Mouse (Mus musculus): ENCODE measurements at regions not wholly inside any gene's neighbourhood (a gene's known extent, or its start where the extent isn't known, plus 50 kb on each side); places are given as distances from the start of the nearest gene placed in this dataset.
"Not testable (repeated sequence)": the region's sequence is repeated elsewhere in the genome, so short reads cannot be mapped to it uniquely, and the experiment has no call there.

GRCm38 (mm10) chr17:69563165-69563564 lies 124.0 kb downstream of the Akain1 start:
- DNase-seq (ENCODE audit: low spot score in 2 of 2), result peak; percentile 40 to 75

- DNase-seq (ENCODE audit: low spot score in 2 of 2), result not testable (repeated sequence)
These were observed 132.0 kb downstream of the Akain1 start for GRCm38 (mm10) chr17:69571070-69571669.

- DNase-seq (ENCODE audit: low spot score in 2 of 2), result no peak
These were observed 151.4 kb downstream of the Akain1 start for GRCm38 (mm10) chr17:69590553-69590952.

GRCm38 (mm10) chr17:69597773-69598295 lies 158.7 kb downstream of the Akain1 start:
- no peak for DNase-seq (ENCODE audit: low spot score in 2 of 2)

- DNase-seq (ENCODE audit: low spot score in 2 of 2), result no peak
These were observed 159.3 kb downstream of the Akain1 start for GRCm38 (mm10) chr17:69598461-69598860.

GRCm38 (mm10) chr17:69603596-69603995 lies 164.5 kb downstream of the Akain1 start:
- DNase-seq (ENCODE audit: low spot score in 2 of 2), result no peak

GRCm38 (mm10) chr17:69604698-69605097 lies 165.6 kb downstream of the Akain1 start:
- DNase-seq (ENCODE audit: low spot score in 2 of 2), result peak; percentile 41 to 69

- DNase-seq (ENCODE audit: low spot score in 2 of 2), result no peak
These were observed 166.3 kb downstream of the Akain1 start for GRCm38 (mm10) chr17:69605458-69605857.

- no peak for DNase-seq (ENCODE audit: low spot score in 2 of 2)
These were observed 192.3 kb downstream of the Akain1 start for GRCm38 (mm10) chr17:69631411-69631810.

- not testable (repeated sequence) for DNase-seq (ENCODE audit: low spot score in 2 of 2)
These were observed 211.4 kb downstream of the Akain1 start for GRCm38 (mm10) chr17:69650496-69650895.

GRCm38 (mm10) chr17:69654586-69654985 lies 215.5 kb downstream of the Akain1 start:
- DNase-seq (ENCODE audit: low spot score in 2 of 2), result no peak

GRCm38 (mm10) chr17:69672530-69672929 lies 233.4 kb downstream of the Akain1 start:
- peak in 1 of 2 experiments; percentile 64 for DNase-seq (ENCODE audit: low spot score in 2 of 2)

- DNase-seq (ENCODE audit: low spot score in 2 of 2), result peak in 1 of 2 experiments; percentile 71
These were observed 244.0 kb downstream of the Akain1 start for GRCm38 (mm10) chr17:69683091-69683490.

GRCm38 (mm10) chr17:69685625-69686257 lies 246.6 kb downstream of the Akain1 start:
- no peak for DNase-seq (ENCODE audit: low spot score in 2 of 2)

GRCm38 (mm10) chr17:69686383-69686782 lies 247.3 kb downstream of the Akain1 start:
- DNase-seq (ENCODE audit: low spot score in 2 of 2), result no peak

- peak in 1 of 2 experiments; percentile 71 for DNase-seq (ENCODE audit: low spot score in 2 of 2)
These were observed 256.2 kb downstream of the Akain1 start for GRCm38 (mm10) chr17:69695341-69695740.

- DNase-seq (ENCODE audit: low spot score in 2 of 2), result no peak
These were observed 241.5 kb upstream of the Dlgap1 start for GRCm38 (mm10) chr17:69727325-69727724.

- peak in 1 of 2 experiments; percentile 6 for DNase-seq (ENCODE audit: low spot score in 2 of 2)
These were observed 235.9 kb upstream of the Dlgap1 start for GRCm38 (mm10) chr17:69732981-69733380.

- no peak for DNase-seq (ENCODE audit: low spot score in 2 of 2)
These were observed 232.3 kb upstream of the Dlgap1 start for GRCm38 (mm10) chr17:69736379-69737096.

- peak; percentile 54 to 71 for DNase-seq (ENCODE audit: low spot score in 2 of 2)
These were observed 199.9 kb upstream of the Dlgap1 start for GRCm38 (mm10) chr17:69769002-69769421.

GRCm38 (mm10) chr17:69770046-69770445 lies 198.8 kb upstream of the Dlgap1 start:
- DNase-seq (ENCODE audit: low spot score in 2 of 2), result peak; percentile 55 to 76

GRCm38 (mm10) chr17:69781201-69781600 lies 187.7 kb upstream of the Dlgap1 start:
- no peak for DNase-seq (ENCODE audit: low spot score in 2 of 2)

All from frontal cortex, postnatal 36 days (tissue).